Mouse (Mus musculus) bone marrow macrophage, adult 2 months (primary cell): ENCODE data around the gene Trove2. TPM values are rescaled to one million over a fixed set of nuclear protein-coding genes. Genes with fewer than 3 reads are reported as not detected.

Source experiments
- H3K27ac ChIP-seq: 2 replicates; pipeline ENCODE4 v1.5.1; 2012; ENCODE audit warnings: low read depth, low read length; ENCODE audit not compliant: insufficient read depth
- H3K4me1 ChIP-seq: 2 replicates; pipeline ENCODE4 v1.6.1; 2012; ENCODE audit warnings: low read length; ENCODE audit not compliant: control insufficient read depth, insufficient read depth
- H3K4me3 ChIP-seq: 2 replicates; pipeline ENCODE4 v1.5.1; 2012; ENCODE audit warnings: mild to moderate bottlenecking, low read length, moderate library complexity; ENCODE audit not compliant: insufficient read depth
- CTCF ChIP-seq: IDR thresholded peaks from 2 replicates; pipeline ENCODE4 v1.5.1; 2012; ENCODE audit warnings: low read depth, mild to moderate bottlenecking, low read length, moderate library complexity
- POLR2A ChIP-seq: IDR thresholded peaks from 2 replicates; pipeline ENCODE4 v1.6.1; 2012; ENCODE audit warnings: mild to moderate bottlenecking, low read depth, low read length, borderline replicate concordance
- polyA plus RNA-seq: library from polyadenylated mRNA; stranded (reverse); fragments of >200 nt; gene quantifications from 2 replicates; pipeline ENCODE4 v1.2.4, GENCODE M21; 2012; ENCODE audit not compliant: missing spikeins, insufficient read depth, insufficient read length

Trove2 gene
- 8.2 and 8.6 TPM in 2 replicates for polyA plus RNA-seq

DNA sequence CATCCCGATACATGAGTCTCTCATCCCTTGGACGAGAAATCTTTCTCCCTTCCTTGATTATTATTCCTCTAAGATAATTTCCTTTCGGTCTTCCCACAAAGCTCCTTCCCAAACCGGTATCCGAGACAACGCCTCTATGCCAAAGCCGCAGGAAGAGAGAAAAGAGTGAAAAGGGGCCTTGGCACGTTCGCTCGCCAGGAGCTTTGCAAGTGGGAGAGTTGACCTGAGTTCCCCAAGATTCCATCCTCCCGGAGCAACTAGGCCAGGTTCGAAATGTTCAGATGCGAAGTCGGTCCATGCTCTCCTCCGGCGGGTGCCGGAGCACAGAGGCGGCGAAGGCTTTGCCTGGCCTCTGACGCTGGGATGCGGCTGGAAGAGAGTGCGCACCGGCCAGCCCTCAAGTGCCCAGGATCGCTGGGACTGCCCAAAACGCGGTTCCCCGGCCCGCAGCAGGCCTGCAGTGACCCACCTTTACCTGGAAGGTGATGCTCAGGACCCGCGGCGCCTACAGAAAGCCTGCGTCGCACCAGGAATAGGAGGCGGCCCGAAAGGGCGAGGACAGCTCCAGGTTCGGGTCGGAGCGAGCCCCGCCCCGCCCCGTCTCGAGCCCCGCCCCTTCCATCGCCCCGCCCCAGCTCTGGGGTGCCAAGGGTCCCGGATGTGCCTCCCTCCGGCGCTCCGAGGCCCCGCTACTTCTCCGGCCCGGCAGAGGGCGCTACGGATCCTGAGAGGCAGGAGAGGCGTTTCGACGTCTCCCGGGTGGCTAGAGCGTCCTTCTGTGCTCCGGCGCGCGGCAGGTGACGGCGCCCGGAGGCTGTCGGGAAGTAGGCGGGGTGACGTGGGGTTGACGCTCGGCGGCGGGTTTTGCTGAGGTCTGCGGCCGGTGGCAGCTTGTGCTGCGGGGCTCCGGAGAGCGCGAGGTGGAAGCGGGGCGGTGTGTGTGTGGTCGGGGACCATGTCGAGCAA, at the start of gene Trove2, which contains the start of gene Uchl5:
Trove2 (minus strand) TSS at position 623 of the 966 bp plus-strand sequence.
Uchl5 (plus strand) TSS at position 827 of the 966 bp plus-strand sequence.
- H3K4me1 ChIP-seq: peaks cover 18% of the 10 kb centered on the region
- no peak for TF ChIP-seq POLR2A
- TF ChIP-seq CTCF: no peak; the same call in 1 of the 2 replicates
- peak within 1 kb of the TSS; percentile 85 for H3K4me3 ChIP-seq
- peak within 1 kb of the TSS; percentile 81 for H3K27ac ChIP-seq

DNA sequence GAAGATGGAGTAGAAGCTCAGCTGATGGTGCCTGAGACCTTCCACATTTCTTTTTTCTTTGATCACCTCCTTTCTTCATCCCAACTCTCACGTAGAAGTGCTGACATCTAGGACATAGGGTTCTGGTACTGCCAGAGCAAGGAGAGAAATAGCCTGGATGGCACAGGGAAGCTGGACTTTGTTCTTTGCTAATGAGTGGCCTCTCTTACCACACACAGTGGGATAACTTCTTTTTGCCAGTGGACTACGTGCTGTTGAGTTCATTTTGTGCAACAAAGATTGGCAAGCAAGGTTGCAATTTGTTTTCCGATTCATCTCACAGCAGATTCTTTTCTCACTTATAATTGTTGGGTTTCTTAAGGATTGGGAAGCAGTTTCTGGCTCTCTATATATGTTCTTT, 45.8 kb upstream of the Trove2 start:
- H3K27ac ChIP-seq: no peak overlapping the region
- no peak for TF ChIP-seq CTCF
- TF ChIP-seq POLR2A: no peak
- peaks cover 5% of the 10 kb centered on the region; the same call in 1 of the 2 replicates for H3K4me1 ChIP-seq
- no peak overlapping the region for H3K4me3 ChIP-seq

DNA sequence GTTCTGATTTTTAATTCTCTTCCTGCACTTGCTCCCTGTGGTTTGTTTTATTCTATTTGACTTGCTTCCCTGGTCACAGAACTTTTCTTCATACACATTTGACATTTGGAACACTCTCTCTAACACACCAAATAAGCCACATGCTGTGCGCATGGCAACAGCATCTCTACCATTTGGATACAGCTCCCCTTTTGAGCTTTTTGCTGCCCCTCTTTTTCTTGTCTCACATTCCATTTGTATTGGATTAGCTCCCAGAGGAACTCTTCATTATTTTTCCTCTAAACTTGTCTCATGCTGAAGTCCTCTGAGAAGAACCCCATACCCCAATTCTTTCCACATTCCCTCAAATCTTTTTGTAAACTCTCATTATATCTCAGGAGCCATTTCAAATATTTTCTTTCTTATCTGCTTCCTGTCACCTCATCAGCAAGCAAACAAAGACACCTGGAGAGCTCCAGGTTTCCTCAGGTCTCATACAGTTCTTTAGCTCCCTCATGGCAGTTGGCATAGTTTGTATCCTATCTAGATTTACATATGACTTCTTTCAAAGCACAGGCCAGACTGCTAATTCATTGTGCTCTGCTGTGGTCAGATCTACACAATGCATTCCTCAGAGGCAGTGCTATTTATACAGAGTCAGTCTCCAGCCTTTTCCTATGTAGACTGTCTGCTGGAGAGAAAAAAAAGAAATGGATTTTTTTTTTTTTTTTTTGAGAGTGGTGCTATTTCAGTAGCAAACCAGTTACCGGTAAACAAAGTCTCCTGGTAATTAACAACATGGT, 43.4 kb upstream of the Trove2 start:
- TF ChIP-seq POLR2A (no peak), CTCF (no peak)
- no peak overlapping the region for H3K27ac ChIP-seq

DNA sequence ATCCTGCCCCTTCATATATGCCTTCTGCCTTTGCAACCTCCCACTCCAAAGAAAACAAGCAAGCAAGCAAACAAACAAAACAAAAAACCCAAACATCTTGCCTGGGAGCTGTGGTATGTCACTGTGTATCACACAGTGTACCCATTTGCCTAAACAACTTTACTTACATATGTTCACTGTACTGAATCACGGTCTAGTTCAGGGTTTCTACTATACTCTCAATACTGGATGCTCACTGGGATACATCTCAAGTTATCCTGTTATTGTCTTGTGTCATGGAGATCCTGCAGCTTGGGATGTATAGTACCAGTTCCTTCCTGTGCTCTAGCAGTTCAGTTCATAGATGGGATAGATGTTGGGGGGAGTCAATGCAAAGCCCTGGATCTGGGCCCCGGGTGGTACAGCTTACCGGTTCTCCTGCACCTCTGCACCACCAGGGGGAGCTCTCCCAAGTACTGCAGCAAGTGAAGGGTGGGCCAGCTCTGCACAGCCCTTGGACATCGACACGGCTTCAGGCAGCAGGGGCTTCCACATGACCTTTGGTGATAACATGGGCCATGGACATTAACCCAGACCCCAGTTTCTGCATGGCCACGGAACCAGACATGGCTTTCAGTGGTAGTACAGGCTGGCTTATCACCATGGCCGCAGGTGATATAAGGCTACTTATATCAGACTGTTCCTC, 37.0 kb upstream of the Trove2 start:
- Histone ChIP-seq H3K4me3 (no peak overlapping the region), H3K4me1 (0 out of 2 replicates have a peak, but pooled peaks cover 2% of the 10 kb centered on the region), H3K27ac (no peak overlapping the region)
- TF ChIP-seq CTCF: peak; percentile 92
- TF ChIP-seq POLR2A: no peak

More for the DNA sequence above, 43.4 kb upstream of the Trove2 start:
- Histone ChIP-seq H3K4me1 (peaks cover 5% of the 10 kb centered on the region; the same call in 1 of the 2 replicates), H3K4me3 (no peak overlapping the region)

DNA sequence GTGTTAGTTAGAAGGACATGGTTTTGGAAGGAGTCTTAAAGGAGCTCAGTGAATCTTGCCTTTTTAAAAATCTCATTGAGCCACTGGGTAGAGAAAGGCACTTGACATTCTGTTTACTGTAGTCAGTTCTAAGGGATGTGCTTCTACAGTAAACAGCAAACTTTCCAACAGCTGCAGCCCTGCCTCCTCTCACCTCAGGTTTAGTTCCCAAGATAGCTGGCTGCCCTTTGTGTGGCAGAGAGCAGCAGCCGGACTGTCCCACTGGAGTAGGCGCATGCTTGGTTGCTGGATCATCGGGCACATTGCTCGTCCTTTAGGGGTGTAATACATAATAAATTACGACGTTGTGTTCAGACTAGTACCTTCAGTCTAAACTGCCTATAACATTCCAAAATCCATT, 32.2 kb upstream of the Trove2 start:
- H3K27ac ChIP-seq: no peak overlapping the region
- 0 out of 2 replicates have a peak, but pooled peaks cover 2% of the 10 kb centered on the region for H3K4me1 ChIP-seq
- no peak for TF ChIP-seq CTCF
- TF ChIP-seq POLR2A: no peak
- H3K4me3 ChIP-seq: no peak overlapping the region

DNA sequence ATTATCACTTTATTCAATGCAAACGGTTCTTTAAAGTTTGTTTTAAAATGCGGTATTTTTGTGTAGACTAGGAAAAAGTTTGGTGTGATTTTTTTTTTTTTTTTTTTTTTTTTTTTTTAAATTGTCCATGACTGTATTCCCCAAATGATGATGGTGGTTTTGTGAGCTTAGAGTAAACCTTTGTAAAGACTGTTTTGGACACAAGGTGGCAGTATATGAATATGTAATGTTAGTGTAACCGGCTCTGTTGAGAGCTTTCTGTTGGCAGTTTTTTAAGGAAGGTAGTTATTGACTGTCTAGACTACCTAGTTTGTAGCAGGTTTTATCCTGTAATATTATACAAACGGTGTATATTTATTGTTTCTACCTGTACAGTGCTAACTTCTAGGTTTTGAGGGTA, 26.7 kb upstream of the Trove2 start:
- Histone ChIP-seq H3K27ac (no peak overlapping the region), H3K4me3 (no peak overlapping the region), H3K4me1 (no peaks in the 10 kb centered on the region)
- TF ChIP-seq CTCF (no peak), POLR2A (no peak)

DNA sequence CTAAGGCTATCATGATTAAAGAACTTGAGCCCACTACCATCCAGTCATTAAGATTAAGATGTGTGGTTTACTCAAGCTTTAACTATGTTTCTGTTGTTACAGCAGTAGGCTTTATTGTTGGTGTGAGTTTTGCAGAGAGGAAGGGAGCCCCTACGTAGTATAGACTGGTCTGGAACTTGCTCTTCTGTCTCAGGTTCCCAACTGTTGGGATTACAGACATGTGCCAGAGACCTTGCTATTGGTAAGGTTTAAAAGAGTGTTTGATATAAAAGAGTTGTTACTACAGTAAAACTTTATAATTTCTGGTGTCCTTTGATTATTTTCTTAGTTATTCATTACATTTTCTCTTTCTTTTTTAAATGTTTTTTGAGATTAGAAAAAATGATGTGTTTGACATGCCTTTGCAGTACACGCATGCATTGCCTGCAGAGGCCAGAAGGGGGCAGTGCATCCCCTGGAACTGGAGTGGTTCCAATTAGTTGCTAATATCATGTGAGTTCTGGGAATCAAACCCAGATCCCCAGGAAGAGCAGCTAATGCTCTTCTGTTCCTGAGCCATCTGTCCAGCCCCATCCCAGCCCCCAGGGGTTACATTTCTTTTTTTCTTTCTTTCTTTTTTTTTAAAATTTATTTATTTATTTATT, 11.8 kb upstream of the Trove2 start:
- TF ChIP-seq CTCF (peak; percentile 73), POLR2A (no peak)
- no peak overlapping the region for H3K4me3 ChIP-seq
- H3K27ac ChIP-seq: no peak overlapping the region
- no peaks in the 10 kb centered on the region for H3K4me1 ChIP-seq

DNA sequence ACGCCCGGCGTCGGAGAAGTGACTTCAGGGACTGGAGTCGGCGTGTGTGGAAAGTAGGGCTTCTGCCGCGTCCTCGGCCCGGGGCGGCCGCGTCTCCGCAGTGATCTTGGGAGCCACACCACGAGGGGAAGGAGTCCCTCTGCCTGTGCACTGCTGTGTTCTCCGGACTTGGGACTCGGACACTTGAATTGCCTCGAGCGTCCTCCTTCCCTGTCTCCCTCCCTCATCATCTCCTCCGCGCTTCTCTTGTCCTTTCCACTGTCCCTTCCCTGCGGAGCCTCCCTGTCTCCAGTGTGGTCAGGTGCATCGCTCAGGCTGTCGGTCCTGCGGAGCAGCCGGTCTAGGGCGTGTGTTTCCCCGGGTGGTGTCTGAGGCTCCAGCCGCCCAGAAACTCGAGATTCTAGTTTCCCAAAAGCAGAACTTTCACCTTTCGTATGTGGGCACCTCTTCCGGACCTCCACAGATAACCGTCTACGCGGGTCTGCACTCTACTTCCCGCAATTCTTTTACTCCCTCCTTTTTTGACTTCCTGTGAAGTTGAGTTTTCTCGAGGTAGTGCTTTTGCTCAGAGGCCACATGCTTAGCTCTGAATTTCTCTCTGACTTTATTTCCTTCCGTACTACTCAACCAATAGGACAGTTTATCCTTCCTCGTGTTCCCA, 820 bp upstream of the Trove2 start:
- TF ChIP-seq CTCF (no peak), POLR2A (no peak)
- Histone ChIP-seq H3K4me3 (peak overlapping the region; percentile 85), H3K4me1 (peaks cover 9% of the 10 kb centered on the region), H3K27ac (peak overlapping the region; percentile 81)

DNA sequence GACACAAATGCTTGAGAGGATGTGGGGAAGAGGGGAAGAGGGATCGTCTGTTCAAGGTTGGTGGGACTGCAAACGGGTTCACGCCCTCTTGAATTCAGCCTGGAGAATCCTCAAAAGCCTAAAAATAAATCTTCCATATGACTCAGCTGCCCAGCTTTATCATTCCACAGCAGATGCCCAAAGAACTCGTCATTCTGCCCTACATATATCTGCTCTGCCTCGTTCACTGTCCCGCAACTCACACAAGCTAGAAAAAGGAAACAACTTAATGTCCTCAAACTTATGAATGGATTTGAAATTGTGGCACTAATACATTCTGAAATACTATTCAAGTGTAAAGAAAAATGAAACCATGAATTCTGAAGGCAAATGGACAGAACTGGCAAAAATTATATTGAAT, 3.0 kb downstream of the Trove2 start:
- H3K4me1 ChIP-seq: peaks cover 23% of the 10 kb centered on the region
- TF ChIP-seq POLR2A (no peak), CTCF (no peak)
- H3K27ac ChIP-seq: no peak overlapping the region
- no peak overlapping the region for H3K4me3 ChIP-seq
